Mouse (Mus musculus) gastrocnemius, adult 8-10 months (tissue): Measurements from ENCODE around the gene Prodh2. TPM values are rescaled to one million over a fixed set of nuclear protein-coding genes. Genes with fewer than 3 reads are reported as not detected.
"Not testable (repeated sequence)": the region's sequence is repeated elsewhere in the genome, so short reads cannot be mapped to it uniquely, and the experiment has no call there.

Source experiments
- DNase-seq, 2 experiments: peaks; one replicate each; pipeline ENCODE4 v3.0.0; 2022; ENCODE audit warnings: low spot score in 2 of 2
- total RNA-seq, 4 experiments: library from RNA; stranded (reverse); gene quantifications; 2 replicates each; pipeline ENCODE4 v1.2.4; 2022

Gene Prodh2
- total RNA-seq, 4 experiments from 2014 or later: not detected

- no peak for DNase-seq
Measured at GRCm38 (mm10) chr7:30490251-30490956, 3.0 kb upstream of the Prodh2 start.

- no peak for DNase-seq
Measured at GRCm38 (mm10) chr7:30490957-30491307, 2.5 kb upstream of the Prodh2 start.

- peak; percentile 40 to 45 for DNase-seq
Measured at GRCm38 (mm10) chr7:30492765-30493164, 657 bp upstream of the Prodh2 start.

GRCm38 (mm10) chr7:30495506-30496042 is 2.2 kb downstream of the Prodh2 start:
- not testable (repeated sequence) for DNase-seq

- DNase-seq: not testable (repeated sequence)
Measured at GRCm38 (mm10) chr7:30501159-30501558, 7.7 kb downstream of the Prodh2 start.

GRCm38 (mm10) chr7:30508061-30508460 is 14.6 kb downstream of the Prodh2 start:
- DNase-seq: no peak

GRCm38 (mm10) chr7:30515003-30515760 is 21.8 kb downstream of the Prodh2 start:
- no peak for DNase-seq

- no peak for DNase-seq
Measured at GRCm38 (mm10) chr7:30518325-30518724, 24.9 kb downstream of the Prodh2 start.

- DNase-seq: no peak
Measured at GRCm38 (mm10) chr7:30520396-30520795, 27.0 kb downstream of the Prodh2 start.

- no peak for DNase-seq
Measured at GRCm38 (mm10) chr7:30520856-30521255, 27.4 kb downstream of the Prodh2 start.

- DNase-seq: no peak
Measured at GRCm38 (mm10) chr7:30522871-30523270, 29.4 kb downstream of the Prodh2 start.

- DNase-seq: no peak
Measured at GRCm38 (mm10) chr7:30524487-30524886, 31.1 kb downstream of the Prodh2 start.

- no peak for DNase-seq
Measured at GRCm38 (mm10) chr7:30525954-30526353, 32.5 kb downstream of the Prodh2 start.

GRCm38 (mm10) chr7:30526399-30526798 is 33.0 kb downstream of the Prodh2 start:
- no peak for DNase-seq

GRCm38 (mm10) chr7:30526981-30527380 is 33.6 kb downstream of the Prodh2 start:
- DNase-seq: no peak

GRCm38 (mm10) chr7:30531291-30531815 is 37.9 kb downstream of the Prodh2 start:
- DNase-seq: no peak

GRCm38 (mm10) chr7:30532931-30533330 is 39.5 kb downstream of the Prodh2 start:
- no peak for DNase-seq

GRCm38 (mm10) chr7:30533941-30534632 is 40.7 kb downstream of the Prodh2 start:
- DNase-seq: no peak

GRCm38 (mm10) chr7:30534633-30535577 is 41.5 kb downstream of the Prodh2 start, which contains the start of gene Arhgap33:
TSS of gene Arhgap33 (minus strand) at chr7:30535060.
- peak; percentile 91 to 93 for DNase-seq

GRCm38 (mm10) chr7:30540572-30540971 is 47.1 kb downstream of the Prodh2 start:
- no peak for DNase-seq
